Mouse (Mus musculus) kidney, postnatal 14 days (tissue): ENCODE results near the gene Snx30.

ENCODE experiments used
- DNase-seq: peaks from one replicate; pipeline ENCODE4 v3.0.0; 2022; ENCODE audit warnings: mixed read lengths

The Snx30 gene

DNA sequence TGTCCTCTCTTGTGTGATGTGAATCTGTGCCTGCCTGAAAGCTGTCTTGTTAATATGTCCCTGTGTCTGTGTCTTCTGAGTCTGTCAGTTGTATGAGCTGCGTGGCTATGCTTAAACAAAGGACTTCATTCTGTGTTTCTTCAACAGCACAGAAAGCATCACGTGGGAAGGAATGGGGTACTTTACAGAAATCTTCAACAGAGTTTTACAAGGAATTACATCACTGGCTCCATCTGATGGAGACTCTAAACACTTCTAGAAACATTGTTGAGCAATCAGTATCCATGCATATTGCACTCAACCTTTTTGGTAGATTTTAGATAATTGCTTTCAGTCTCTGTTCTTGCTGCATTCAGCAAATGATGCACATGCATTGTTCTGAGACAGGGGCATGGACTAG, 71.4 kb downstream of the Snx30 start:
- DNase-seq: no peak

DNA sequence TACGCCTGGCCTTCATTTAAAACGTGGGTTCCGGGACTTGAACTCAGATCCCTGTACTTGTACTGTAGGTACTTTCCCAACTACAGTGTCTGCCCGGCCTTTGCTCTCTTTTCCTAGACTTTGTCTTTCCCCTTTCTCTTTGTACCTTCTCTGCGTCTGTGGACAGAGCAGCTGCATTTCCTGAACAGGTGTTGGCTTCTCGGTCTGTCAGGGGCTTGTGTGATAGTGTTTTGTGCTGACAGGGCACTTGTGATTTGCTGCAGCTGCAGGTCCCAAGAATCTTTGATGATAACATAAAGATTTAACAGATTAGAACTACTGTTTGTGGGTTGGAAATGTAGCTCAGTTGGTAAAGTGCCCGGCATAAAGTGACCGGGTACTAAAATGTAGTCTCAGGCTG, 73.0 kb downstream of the Snx30 start:
- no peak for DNase-seq

- DNase-seq: no peak
Measured at GRCm38 (mm10) chr4:59879444-59879843, 73.8 kb downstream of the Snx30 start.

- DNase-seq: no peak
Measured at GRCm38 (mm10) chr4:59880725-59881124, 75.1 kb downstream of the Snx30 start.

DNA sequence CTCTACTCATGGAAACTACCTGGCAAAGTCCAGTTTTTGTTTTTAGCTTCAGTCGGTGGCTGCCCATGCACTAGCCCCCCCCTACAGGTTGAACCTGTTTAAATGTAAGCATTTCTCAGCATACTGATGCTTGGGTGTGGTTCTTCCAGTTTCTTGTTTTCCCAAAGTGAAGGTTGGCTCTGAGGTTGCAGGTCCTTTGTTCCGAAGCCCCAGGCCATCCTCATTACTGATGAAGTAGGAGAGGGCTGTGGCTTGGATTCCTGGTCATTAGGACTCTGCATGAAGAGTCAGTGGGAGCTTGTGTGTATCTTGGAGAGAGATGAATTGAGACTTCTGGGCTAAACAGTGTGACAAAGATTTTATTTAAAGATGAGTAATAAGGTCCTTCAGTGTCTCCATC, 75.6 kb downstream of the Snx30 start:
- DNase-seq: no peak

GRCm38 (mm10) chr4:59884136-59884696, 78.6 kb downstream of the Snx30 start:
- no peak for DNase-seq

DNA sequence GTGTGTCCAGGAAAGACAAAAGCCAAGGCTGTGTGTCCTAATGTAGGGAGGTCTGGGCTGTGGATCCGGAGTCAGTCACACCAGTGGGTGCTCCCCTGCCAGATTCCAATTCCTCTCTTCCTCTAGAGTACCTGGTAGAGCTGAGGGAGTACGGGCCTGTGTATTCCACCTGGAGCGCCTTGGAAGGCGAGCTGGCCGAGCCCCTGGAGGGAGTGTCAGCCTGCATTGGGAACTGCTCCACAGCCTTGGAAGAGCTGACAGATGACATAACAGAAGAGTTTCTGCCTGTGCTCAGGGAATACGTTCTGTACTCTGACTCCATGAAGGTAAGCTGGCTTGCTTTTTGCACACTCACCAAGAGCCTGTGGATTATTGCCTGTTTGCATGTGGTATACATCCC, 80.6 kb downstream of the Snx30 start:
- no peak for DNase-seq

DNA sequence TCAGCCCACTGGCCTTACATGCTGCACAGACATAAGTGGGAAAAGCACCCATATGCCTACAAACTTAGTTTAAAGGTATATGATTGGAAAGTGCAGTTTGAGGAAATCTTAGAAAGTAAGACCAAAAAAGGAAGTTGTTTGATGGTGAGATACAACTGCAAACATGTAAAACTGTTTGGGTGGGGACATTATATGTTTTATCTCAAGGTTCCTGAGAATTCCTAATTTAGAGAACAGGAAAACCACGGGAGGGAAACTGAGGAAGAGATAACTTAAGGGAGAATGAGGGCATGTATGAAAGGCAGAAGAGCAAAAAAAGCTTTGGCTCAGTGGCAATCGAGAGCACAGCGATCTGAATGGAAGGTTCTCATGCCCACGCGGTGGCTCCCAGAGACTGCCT, 81.4 kb downstream of the Snx30 start:
- no peak for DNase-seq

DNA sequence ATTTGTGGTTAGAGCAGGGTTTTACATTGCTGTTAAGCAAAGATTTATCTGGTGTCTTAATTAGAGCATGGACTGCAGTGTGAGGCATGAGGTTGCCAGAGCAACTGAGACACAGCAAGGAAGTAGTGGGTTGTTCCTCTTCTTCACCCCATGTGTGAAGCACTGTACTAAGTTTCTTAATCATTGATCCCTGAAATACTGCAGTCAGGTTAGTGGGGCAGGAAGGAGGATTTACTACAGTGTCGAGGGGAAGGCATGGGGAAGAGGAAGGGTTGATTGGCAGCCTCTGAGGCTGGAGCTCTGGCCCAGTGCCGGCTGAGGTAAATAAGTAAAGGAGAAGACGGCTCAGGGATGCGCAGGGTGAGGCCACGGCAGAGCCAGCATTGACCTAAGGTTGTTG, 82.4 kb downstream of the Snx30 start:
- DNase-seq: peak; percentile 62

- no peak for DNase-seq
Measured at GRCm38 (mm10) chr4:59890086-59890600, 84.5 kb downstream of the Snx30 start.

GRCm38 (mm10) chr4:59891723-59892416, 86.2 kb downstream of the Snx30 start:
- no peak for DNase-seq

DNA sequence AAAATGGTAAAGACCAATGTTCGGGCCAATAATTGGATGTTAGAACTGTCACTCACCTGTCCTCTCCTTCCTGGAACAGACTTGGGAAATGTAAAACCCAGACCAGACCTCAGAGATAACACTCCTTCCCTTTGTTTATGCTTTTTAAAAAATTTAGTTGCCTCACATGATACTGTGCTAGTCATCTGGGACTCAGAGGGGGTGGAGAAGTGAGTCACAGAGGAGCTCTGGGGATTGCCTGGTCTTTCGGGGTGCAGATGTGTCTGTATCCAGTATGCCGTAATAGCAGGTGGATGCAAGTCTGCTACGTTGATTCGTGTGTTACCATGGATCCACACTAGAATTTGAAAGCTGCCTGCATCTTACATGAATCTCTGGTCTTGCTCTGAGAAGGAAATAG, 87.1 kb downstream of the Snx30 start:
- DNase-seq: no peak

DNA sequence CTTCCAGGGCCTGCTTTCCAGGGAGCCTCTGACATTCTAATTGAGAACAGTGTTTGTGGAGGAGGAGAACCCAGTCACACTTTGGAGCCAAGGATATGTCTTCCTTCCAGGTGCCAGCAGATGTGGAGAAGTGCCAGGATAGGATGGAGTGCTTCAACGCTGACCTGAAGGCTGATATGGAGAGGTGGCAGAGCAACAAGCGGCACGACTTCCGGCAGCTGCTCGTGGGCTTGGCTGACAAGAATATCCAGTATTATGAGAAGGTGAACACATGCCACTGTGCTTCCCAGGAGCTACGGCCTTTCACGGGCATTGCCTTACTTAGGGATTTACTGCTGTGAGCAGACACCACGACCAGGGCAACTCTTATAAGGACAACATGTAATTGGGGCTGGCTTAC, 88.8 kb downstream of the Snx30 start:
- no peak for DNase-seq

DNA sequence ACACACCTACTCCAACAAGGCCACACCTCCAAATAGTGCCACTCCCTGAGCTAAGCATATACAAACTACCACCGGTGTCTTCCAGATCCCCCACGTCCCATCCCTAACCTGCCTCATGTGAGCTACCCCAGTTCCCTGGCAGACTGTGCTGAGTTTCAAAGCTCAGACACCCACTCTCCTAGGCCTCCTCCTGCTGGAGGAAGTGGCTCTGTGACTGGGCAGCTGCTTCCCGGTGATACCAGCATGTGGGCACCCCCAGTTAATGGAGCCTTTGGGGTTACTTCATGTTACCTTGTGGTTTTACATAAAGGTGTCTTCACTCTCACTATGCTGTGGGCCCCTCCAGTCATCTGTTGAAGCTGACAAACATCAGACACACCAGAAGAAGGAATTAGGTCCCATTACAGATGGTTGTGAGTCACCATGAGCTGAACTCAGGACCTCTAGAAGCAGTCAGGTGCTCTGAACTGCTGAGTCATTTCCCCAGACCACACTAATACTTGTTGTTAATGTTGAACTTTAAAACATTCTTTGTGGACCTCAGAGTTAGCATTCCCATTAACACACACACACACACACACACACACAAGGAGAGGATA, 89.4 kb downstream of the Snx30 start:
- no peak for DNase-seq

DNA sequence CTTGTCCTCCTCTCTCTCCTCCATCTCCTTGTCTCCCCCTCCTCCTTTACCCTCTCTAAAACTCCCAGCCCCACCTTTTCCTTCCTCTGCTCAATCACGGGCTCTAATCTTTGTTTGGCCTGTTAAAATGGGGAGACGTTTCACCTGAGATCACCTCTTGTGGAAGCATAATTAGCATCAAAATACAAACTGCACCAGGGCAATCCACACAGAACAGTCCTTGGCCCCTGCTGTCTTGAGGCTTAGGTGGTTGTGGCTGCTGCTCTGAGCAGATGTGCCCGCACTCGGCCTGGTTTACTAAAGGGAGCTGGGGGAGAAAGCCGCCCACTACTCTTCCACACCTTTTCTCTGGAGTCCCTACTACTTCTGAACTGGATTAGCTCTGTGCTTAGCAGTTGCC, 90.4 kb downstream of the Snx30 start:
- DNase-seq: no peak

GRCm38 (mm10) chr4:59897814-59898520, 92.3 kb downstream of the Snx30 start:
- no peak for DNase-seq

GRCm38 (mm10) chr4:59898521-59898919, 92.9 kb downstream of the Snx30 start:
- DNase-seq: no peak

- no peak for DNase-seq
Measured at GRCm38 (mm10) chr4:59901810-59902209, 96.2 kb downstream of the Snx30 start.

- DNase-seq: no peak
Measured at GRCm38 (mm10) chr4:59902547-59902946, 96.9 kb downstream of the Snx30 start.

- DNase-seq: no peak
Measured at GRCm38 (mm10) chr4:59907092-59907491, 101.5 kb downstream of the Snx30 start.

DNA sequence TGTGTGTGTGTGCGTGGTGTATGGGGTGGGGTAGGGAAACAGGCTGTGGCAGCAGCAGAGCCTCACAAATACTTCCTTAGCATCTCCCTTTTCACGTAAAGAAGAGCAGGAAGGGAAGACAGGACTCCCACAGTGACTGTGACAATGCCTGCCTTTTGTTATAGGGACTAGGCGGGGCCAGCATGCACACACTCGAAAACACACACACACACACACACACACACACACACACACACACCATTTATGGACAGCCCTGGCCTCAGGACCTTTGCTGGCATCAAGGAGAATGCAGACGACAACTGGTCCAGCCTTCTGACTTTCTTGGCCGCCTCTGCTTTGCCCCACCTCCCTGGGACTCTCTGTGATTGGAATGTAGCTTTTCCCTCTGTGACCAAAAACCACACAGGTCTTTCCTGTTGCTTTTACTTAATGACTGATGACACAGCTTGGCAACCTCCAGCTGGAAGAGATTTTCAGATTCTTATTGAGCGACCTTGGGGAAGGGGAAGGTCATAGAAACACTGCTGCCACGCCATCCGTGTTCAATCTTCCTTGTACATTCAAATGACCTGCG, 102.1 kb downstream of the Snx30 start:
- peak; percentile 36 for DNase-seq

DNA sequence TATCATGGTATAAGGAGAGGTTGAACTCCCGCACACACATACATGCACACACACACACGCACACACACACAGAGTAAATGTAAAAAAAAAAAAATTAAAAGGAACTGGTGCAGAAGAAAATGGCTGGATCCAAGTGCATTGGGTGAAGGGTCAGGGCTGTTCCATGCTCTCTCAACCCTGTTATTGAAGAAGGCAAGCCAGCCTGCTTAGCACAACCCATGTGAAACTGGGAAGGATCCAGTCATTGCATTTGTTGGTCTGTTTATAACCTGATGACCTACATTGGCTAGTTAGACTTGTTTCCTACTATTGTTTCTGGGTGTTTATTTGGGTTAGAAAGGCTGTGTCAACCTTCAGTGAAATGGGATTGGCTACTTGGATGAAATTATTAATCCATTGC, 103.1 kb downstream of the Snx30 start:
- DNase-seq: peak; percentile 15
